Mouse (Mus musculus): ENCODE measurements around the gene Wdr46.

GRCm38 (mm10) chr17:33913905-33914304, 26.6 kb upstream of the Wdr46 start:
- TF ChIP-seq CTCF (IDR thresholded peaks at IDR 0.05; ENCODE audit: low read depth) (no peak), EP300 (optimal IDR thresholded peaks at IDR 0.05) (no peak)

All from stomach, postnatal 0 days (tissue).